Mouse (Mus musculus) stomach, embryonic 14.5 days (tissue): Measurements from ENCODE around the gene Rnase1. TPM values are rescaled to one million over a fixed set of nuclear protein-coding genes. Genes with fewer than 3 reads are reported as not detected.
A peak's percentile ranks its signal among the peaks of the same experiment; 100 is the strongest.
"Not testable (repeated sequence)": the region's sequence is repeated elsewhere in the genome, so short reads cannot be mapped to it uniquely, and the experiment has no call there.

ENCODE experiments used
- ATAC-seq: fragments of 200-750 bp; cut with Nextera tagmentation; 2 replicates; pipeline ENCODE4 v1.8.0; 2017; ENCODE audit warnings: low read depth, moderate TSS enrichment; ENCODE audit not compliant: insufficient number of reproducible peaks, insufficient read depth, low FRiP score
- H3K27ac ChIP-seq: fragments of 300-500 bp; sonication (generic); 2 replicates; pipeline ENCODE4 v1.5.1; 2014; ENCODE audit warnings: mild to moderate bottlenecking, low read length, moderate library complexity, mixed read lengths
- H3K27me3 ChIP-seq: fragments of 300-500 bp; sonication (generic); 2 replicates; pipeline ENCODE4 v1.6.1; 2014; ENCODE audit warnings: low read length, control low read depth, mixed read lengths; ENCODE audit not compliant: control insufficient read depth, insufficient read depth
- H3K36me3 ChIP-seq: fragments of 300-500 bp; sonication (generic); 2 replicates; pipeline ENCODE4 v1.6.1; 2014; ENCODE audit warnings: mild to moderate bottlenecking, control low read depth, low read length, moderate library complexity, mixed read lengths; ENCODE audit not compliant: control insufficient read depth, insufficient read depth
- H3K4me1 ChIP-seq: fragments of 300-500 bp; sonication (generic); 2 replicates; pipeline ENCODE4 v1.6.1; 2014; ENCODE audit warnings: low read length, control low read depth, mixed read lengths; ENCODE audit not compliant: control insufficient read depth, insufficient read depth
- H3K4me2 ChIP-seq: fragments of 300-500 bp; sonication (generic); replicated peaks from 2 replicates; pipeline ENCODE4 v1.6.1; 2014; ENCODE audit warnings: low read depth, low read length, control low read depth
- H3K4me3 ChIP-seq: fragments of 300-500 bp; sonication (generic); 2 replicates; pipeline ENCODE4 v1.5.1; 2014; ENCODE audit warnings: low read depth, low read length, control low read depth
- H3K9ac ChIP-seq: fragments of 300-500 bp; sonication (generic); replicated peaks from 2 replicates; pipeline ENCODE4 v1.6.1; 2014; ENCODE audit warnings: low read depth, mild to moderate bottlenecking, control low read depth, low read length, moderate library complexity, mixed read lengths
- H3K9me3 ChIP-seq: fragments of 300-500 bp; sonication (generic); 2 replicates; pipeline ENCODE4 v1.6.1; 2016; ENCODE audit warnings: low read depth, low read length, control low read depth; ENCODE audit not compliant: control insufficient read depth
- WGBS: fragments of 180-500 bp; shearing (Covaris S2); extraction: QIAGEN DNeasy Blood & Tissue Kit; methylation state at CpG from one replicate; pipeline ENCODE4 v1.1.7; 2014; 5-methylcytosine and 5-hydroxymethylcytosine counted together
- polyA plus RNA-seq: library from polyadenylated mRNA; unstranded; fragments of >200 nt; fragmentation: Nextera tagmentation; extraction: Ambion mirVana; gene quantifications from 2 replicates; pipeline ENCODE4 v1.2.1, GENCODE M21; 2014

Gene Rnase1
- polyA plus RNA-seq, 1 experiment from 2014 or later, result 1.5 TPM

DNA sequence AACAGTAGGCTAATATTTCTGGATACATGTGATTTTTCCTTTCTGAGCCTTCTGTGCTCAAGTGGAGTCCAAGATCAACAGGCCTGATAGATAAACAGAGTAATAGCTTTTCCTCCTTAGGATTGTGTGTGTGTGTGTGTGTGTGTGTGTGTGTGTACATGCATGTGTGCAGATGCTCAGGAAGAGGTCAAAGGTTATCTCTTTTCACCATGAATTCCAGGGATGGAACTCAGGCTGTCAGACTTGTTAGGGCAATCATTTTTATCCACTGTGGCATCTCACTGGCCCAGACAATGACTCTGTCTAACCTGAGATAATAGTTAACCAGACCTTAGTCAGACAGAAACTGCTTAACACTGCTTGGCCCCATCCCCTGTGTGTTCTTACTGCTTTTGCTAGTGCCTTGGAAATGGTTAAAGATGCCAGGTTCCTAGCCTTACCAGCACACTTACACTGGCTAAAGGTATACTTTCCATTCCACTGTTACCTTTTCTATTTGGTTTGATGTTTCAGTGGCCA is 40.1 kb downstream of the Rnase1 start:
- no peak overlapping the region for H3K4me2 ChIP-seq
- H3K27me3 ChIP-seq, result no peaks in the 10 kb centered on the region
- no peaks in the 10 kb centered on the region for H3K9me3 ChIP-seq
- no peak overlapping the region for H3K27ac ChIP-seq
- no peak overlapping the region for H3K4me3 ChIP-seq
- no peak for ATAC-seq
- no peaks in the 10 kb centered on the region for H3K4me1 ChIP-seq
- H3K36me3 ChIP-seq, result 0 out of 2 replicates have a peak, but pooled peaks cover 4% of the 10 kb centered on the region
- H3K9ac ChIP-seq, result no peak overlapping the region

DNA sequence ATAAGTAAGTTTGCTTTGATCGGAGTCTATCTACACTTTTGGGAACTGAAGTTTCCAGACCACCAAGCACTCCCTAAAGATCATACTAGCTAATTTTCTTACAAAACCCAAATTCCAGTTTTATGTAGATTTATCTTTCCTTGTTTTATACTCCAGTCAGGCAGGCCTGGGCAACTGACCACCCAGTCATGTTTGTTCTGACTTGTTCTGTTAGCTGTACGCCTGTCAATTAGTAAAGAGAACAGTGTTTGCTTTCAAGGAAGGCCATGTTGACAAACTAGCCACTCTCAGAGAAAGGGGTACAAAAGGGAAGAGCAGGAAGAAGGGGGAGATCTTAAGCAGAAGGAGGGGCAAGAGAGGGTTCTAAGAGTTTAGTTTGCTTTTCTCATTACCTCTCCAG is 42.2 kb downstream of the Rnase1 start:
- 75% methylated on average over 2 of the region's 2 CpGs for WGBS
- Histone ChIP-seq H3K9me3 (no peaks in the 10 kb centered on the region), H3K4me3 (no peak overlapping the region), H3K9ac (no peak overlapping the region), H3K27me3 (no peaks in the 10 kb centered on the region), H3K4me2 (no peak overlapping the region), H3K4me1 (no peaks in the 10 kb centered on the region), H3K27ac (no peak overlapping the region), H3K36me3 (0 out of 2 replicates have a peak, but pooled peaks cover 4% of the 10 kb centered on the region)
- ATAC-seq, result no peak

DNA sequence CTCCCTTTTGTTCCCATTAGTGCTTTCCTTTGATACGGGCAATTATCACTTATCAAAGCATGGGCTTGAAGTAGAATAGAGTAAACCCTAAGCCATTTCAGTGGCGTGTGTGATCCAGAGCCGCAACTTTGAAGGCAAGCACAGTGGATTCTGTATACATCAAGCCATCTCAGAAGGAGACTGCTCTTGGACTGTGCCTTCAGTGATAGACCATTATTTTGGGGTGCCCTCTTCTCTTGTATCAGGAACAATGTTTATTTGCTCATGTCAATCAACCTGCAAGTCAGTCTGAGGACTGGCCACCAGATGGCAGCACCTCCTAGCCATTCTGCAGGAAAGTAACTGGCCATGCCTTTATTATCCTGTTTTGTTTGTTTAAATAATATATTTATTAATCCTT is 43.4 kb downstream of the Rnase1 start:
- Histone ChIP-seq H3K9ac (no peak overlapping the region), H3K4me3 (no peak overlapping the region), H3K4me1 (no peaks in the 10 kb centered on the region), H3K9me3 (no peaks in the 10 kb centered on the region), H3K4me2 (no peak overlapping the region), H3K27me3 (no peaks in the 10 kb centered on the region), H3K36me3 (0 out of 2 replicates have a peak, but pooled peaks cover 4% of the 10 kb centered on the region), H3K27ac (no peak overlapping the region)
- no peak for ATAC-seq
- WGBS, result 63% methylated on average over 3 of the region's 3 CpGs

DNA sequence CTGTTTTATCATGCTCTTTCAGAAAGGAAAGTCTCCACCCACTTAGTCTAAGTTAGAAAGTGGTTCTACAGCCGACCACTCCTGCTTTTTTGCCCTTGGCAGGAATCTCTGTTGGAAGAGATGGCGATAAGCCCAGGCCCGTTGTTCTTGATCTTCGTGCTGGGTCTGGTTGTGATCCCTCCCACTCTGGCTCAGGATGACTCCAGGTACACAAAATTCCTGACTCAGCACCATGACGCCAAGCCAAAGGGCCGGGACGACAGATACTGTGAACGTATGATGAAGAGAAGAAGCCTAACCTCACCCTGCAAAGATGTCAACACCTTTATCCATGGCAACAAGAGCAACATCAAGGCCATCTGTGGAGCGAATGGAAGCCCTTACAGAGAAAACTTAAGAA is 45.3 kb downstream of the Rnase1 start:
- Histone ChIP-seq H3K9ac (no peak overlapping the region), H3K36me3 (0 out of 2 replicates have a peak, but pooled peaks cover 4% of the 10 kb centered on the region), H3K4me2 (no peak overlapping the region), H3K27me3 (no peaks in the 10 kb centered on the region), H3K9me3 (no peaks in the 10 kb centered on the region), H3K27ac (no peak overlapping the region), H3K4me1 (no peaks in the 10 kb centered on the region), H3K4me3 (no peak overlapping the region)
- WGBS, result 70% methylated on average over 9 of the region's 9 CpGs
- no peak for ATAC-seq

DNA sequence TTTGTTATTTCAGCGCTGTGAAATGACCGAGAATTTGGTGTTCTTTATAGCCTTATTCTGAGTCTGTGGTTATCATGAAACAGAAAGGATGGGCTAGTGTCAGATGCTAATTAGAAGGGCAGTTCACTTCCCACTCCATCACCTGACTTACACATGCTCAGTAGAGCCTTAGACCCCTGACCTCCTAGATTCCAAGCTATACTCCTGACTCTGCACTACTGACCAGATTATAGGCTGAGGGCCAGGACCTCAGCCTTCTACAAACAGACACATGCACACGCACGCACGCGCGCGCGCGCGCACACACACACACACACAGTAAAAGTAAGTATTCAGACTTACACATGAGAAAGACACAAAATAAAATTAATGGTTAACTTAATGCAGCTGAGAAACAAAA is 47.7 kb downstream of the Rnase1 start:
- H3K9me3 ChIP-seq, result no peaks in the 10 kb centered on the region
- 96% methylated on average over 11 of the region's 11 CpGs for WGBS
- ATAC-seq, result no peak
- H3K36me3 ChIP-seq, result no peaks in the 10 kb centered on the region
- no peaks in the 10 kb centered on the region for H3K27me3 ChIP-seq
- H3K27ac ChIP-seq, result no peak overlapping the region
- 0 out of 2 replicates have a peak, but pooled peaks cover 2% of the 10 kb centered on the region for H3K4me1 ChIP-seq
- H3K9ac ChIP-seq, result no peak overlapping the region
- no peak overlapping the region for H3K4me3 ChIP-seq
- H3K4me2 ChIP-seq, result no peak overlapping the region

DNA sequence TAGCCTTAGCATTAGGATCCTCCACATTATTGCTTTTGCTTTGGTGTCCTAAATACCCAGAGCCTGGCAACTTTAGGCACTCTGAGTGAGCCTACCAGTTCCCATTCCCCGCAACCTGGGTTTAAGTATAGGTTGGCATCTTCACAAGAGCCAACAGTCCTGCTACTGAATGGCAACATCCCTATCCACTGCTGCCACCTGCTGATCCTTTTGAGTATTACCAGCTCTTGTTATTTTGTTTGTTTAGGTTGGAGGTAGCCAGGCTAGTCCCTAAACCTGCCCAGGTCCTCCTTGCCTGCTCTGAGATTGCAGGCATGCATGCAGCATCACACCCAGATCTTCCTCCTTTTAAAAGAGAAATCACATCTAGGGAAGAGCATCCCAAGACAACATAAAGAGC is 48.3 kb downstream of the Rnase1 start:
- 40% methylated on average over 1 of the region's 1 CpGs for WGBS
- H3K4me2 ChIP-seq, H3K27me3 ChIP-seq, H3K27ac ChIP-seq, H3K9me3 ChIP-seq, H3K4me1 ChIP-seq, H3K4me3 ChIP-seq, H3K9ac ChIP-seq, ATAC-seq, H3K36me3 ChIP-seq: not testable (repeated sequence)

DNA sequence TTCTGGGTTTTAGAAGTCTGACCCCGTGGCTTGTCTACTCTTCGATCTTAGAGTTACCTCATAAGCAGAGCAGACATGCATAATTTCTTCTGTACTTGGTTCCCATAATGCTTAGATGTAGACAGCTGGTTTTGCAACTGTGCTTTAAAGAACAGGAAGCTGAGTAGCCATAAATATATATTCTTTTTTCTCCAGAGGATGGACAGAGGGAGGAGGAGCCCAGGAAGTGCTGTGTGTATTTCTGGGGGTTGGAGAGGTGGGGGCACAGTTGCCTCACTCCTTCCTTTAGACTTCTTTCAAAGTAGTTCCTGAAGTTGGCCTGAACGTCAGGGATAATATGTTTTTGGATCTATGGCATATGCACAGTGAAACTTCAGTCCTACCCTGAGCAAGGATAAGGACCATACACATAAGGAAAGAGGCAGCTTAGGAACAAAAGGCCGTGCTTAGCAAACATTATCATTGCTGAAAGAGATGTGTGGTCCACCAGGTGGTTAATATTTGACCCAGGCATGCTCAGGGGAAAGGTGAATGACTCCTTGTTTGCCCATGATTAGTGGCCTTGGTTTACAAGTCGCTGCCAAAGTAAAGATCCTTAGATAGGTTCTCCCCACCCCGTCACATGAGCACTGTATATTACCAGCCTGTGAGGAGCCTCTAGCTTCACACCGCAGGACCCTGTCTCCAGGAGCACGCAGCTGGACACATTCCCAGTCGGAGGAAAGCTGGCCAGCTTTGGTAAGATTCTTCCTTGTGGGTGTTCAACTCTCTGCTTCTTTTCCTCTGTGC is 50.7 kb downstream of the Rnase1 start:
- WGBS, result 33% methylated on average over 9 of the region's 9 CpGs
- Histone ChIP-seq H3K36me3 (no peaks in the 10 kb centered on the region), H3K4me1 (0 out of 2 replicates have a peak, but pooled peaks cover 7% of the 10 kb centered on the region), H3K4me3 (no peak overlapping the region), H3K9ac (no peak overlapping the region), H3K4me2 (no peak overlapping the region), H3K9me3 (no peaks in the 10 kb centered on the region), H3K27ac (no peak overlapping the region; the same call in 1 of the 2 replicates), H3K27me3 (no peaks in the 10 kb centered on the region)
- peak; percentile 73 for ATAC-seq
